Mouse (Mus musculus) WW6 (cell line): ENCODE measurements around the gene Cel.

Source experiments
- DNase-seq: peaks from one replicate; pipeline ENCODE4 v3.0.0-alpha.2; 2013; ENCODE audit warnings: low read depth, low spot score

Cel gene

DNA sequence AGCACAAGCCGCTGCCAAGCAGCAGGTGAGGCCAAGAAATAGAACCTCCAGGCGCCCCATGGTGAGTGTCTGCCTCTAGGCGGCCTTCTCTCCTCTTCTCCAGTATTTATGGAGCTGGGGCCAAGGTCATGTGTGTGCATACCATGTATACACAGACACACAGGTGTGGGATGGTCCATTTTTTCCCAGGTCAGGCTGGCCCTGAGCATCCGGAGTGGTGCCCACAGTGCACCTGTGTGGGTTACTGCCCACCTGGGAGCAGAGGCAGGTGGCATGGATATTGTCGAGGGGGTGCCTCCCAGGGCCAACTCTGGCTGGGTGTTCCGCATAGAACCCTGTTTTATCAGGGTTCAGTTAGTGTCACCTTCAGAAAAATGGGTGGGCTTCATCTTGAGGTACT lies at the start of gene Cel:
TSS of gene Cel (minus strand) at position 101 of the 400 bp plus-strand sequence.
- no peak for DNase-seq

DNA sequence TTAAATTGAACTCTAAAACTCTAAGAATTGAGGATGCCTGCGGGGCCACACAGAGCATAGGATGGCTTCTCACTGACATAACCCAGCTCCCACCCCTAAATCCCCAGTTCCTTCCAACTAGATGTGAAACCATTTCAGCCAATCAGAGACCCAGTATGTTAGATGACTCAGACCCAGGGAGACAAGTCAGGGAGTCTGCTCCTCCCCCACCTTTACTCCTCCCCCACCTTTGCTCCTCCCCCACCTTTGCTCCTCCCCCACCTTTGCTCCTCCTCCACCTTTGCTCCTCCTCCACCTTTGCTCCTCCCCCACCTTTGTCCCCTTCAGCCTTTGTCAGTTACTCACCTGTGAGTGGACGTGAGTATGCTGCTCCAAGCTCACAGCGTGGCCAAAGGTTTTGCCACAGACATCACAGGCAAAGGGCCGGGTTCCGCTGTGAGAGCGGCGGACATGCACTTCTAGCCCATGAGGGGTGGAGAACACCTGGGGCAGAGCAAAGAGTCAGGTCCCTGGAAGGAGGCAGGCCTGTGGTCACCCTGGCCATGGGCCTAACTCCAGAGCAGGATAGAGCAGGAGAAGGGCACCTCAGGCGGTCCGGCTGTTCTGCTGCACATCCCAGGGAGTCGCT lies 49.3 kb upstream of the Cel start:
- DNase-seq, result peak; percentile 59

DNA sequence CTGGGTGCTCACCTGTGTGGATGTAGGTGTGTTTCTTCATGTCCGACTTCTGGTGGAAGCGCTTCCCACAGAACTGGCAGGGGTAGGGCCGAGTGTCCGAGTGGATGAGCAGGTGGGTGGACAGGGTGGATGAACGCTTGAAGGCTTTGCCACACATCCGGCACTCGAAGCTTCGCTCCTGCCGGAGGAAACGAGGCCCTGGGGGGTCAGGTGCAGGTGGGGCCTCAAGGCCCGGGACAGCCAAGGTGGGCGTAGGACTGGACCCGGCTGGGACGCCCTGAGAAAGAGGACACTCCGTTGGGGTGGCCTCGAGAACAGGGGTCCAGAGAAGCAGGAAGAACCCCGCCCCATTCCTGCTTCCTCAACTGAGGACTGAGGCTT lies 48.2 kb upstream of the Cel start:
- no peak for DNase-seq

DNA sequence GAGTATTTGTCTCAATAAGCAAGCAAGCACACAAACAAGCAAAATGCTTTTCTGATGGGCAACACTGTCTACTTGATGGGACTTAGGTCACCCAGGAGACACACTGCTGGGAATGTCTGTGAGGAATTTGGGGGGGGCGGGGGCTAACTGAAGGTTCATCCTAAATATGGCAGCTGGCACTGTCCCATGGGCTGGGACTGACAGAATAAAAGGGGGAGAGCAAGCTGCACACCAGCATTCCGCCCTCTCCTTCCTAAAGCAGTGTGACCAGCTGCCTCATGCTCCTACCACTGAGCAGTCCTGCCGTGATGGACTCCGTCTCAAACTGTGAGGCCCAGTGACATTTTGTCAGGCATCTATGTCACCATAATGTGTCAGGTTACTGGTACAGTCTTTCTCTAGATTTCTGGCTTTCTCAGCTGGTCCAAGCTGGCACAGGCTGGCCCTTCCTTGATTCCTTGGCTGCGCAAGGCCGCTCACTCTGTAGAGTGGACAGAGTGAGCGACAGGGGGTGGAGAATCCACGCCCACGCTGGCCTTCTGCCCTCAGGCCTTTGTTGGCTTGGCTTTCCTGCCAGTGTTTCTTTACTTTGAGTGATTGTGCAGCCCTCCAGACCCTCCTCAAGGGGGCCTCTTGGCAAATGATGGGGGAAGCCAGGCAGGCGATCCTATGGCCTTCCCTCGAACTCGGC lies 47.7 kb upstream of the Cel start:
- DNase-seq, result no peak

DNA sequence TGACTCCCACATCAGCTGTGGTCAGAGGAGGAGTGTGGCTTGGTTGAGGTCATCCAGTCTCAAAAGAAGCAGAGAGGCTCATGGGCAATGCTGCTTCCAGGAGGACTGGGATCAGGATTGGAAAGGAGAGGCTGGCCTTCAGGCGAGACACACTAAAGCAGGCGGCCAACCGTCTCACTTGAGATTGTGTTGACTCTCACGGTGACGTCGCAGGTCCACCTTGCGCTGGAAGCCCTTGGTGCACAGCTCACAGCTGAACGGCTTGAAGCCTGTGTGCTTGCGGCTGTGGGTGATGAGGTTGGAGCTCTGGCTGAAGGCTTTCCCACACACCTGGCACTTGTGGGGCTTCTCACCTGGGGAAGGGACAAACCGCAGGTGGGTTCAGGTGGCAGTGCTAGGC lies 46.6 kb upstream of the Cel start:
- DNase-seq, result no peak

DNA sequence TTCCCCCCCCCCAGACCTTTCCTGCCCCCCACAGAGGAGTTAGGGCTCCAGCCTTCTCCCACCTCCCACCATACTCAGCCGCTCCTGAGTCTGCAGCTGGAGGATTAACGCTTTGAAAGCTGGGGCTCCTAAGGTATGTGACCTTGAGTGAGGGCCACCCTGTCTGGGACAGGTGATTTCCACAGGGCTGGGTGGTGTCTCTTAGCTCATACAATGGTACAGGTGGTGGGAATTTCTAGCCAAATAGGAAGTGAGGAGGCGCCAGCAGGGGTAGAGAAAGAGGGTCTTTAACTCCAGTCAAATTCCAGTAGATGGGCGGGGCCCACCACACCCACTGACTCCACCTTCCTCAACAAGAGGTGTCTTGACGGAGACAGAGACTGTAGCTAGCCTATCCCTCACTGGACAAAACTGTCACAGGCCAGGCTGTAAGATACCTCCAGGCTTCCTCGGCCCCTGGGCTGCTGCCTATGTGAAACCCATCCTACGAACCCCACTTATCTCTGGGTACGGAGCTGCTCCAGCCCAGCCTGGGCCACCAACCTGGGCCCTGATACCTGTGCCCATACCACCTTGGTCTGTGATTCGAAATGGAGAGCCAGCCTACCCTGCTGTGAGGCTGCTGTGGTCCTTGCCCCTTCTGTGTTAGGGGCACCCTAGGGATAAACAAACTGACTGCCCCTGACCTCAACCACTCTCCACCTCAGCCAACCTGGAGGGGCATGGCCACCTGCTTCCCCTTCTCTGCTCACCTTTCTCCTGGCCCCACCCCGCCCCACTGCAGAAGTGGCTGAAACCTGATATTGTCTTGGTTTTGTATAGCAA lies 44.4 kb upstream of the Cel start:
- peak; percentile 63 for DNase-seq

DNA sequence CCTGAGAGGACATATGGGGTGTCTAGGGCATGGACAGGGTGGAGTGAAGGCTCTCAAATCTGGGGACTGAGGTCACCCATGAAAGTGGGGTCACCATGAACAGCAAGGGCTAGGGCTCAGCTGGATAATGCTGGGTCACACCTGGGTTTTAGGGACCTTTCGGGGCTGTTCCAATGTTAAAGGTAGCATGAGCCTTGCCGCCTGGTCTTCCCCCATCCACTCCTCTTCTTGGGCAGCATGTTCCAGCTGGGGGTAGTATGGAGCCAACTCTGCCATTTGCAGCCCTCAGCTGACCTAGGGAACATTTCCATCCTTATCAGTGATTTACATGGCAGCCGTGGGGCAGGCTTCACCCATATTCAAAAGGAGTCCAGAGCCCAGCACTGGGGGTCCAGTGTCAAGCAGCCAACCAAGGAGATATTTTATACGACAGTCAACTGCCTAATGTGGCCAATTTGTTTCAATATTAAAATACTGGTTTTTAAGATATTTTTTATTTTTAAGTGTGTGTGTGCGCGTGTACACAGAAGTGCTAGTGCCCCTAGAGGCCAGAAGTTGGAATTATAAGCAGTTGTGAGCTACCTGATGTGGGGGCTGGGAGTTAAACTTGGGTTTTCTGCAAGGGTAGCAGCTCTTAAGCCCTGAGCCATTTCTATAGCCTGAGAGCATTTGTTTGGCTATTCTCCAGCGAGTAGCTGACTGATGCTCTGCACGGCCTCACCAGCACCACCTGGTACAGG lies 43.6 kb upstream of the Cel start:
- DNase-seq, result no peak

DNA sequence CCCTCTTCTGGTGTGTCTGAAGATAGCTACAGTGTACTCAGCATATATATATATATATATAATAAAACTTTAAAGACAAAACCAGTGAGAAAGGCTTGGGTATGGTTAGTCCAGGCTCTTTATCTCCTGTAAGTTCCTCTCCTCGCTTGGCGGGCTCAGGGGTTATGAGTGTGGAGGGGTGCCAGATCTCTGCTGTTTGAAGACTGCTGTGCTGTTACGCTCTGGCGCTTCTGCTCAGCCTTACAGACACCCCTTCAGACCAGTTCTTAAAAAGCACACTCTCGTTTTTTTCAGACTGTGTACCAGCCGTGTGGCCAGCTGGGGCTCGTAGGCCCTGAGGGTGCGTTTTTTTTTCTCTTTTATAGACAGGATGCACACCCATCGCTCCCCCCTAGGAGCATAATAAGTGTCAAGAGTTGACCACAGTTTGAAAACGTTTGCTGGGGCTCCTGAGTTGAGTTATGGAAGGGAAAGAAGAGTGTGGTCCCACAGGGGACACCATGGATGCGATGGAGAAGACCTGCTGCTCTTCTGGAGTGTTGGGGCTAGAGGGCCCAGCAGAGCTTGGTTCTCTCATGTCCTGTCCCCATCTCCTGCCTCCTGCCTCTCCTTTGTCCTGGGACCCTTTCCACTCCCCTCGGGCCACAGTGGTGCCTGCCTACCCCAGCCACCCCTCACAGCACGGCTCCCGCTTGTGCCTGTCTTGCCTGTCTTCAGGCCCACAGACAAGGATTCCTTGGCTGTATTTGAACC lies 42.8 kb upstream of the Cel start:
- no peak for DNase-seq

DNA sequence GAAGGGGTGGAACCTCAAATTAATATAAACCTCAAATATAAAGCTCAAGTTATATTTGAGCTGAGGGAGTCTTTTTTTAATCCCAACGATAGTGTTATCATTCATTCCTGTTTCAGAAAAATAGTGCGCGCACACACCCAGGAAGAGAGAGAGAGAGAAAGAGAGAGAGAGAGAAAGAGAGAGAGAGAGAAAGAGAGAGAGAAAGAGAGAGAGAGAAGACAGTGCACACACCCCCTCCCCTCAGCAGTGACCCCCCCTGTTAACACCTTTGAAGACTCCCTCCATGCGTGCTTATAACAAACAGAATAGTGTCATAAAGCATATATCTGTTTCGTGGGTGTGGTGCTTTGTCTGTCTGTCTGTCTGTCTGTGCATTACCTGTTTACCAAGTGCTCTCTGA lies 40.3 kb upstream of the Cel start:
- DNase-seq, result no peak

DNA sequence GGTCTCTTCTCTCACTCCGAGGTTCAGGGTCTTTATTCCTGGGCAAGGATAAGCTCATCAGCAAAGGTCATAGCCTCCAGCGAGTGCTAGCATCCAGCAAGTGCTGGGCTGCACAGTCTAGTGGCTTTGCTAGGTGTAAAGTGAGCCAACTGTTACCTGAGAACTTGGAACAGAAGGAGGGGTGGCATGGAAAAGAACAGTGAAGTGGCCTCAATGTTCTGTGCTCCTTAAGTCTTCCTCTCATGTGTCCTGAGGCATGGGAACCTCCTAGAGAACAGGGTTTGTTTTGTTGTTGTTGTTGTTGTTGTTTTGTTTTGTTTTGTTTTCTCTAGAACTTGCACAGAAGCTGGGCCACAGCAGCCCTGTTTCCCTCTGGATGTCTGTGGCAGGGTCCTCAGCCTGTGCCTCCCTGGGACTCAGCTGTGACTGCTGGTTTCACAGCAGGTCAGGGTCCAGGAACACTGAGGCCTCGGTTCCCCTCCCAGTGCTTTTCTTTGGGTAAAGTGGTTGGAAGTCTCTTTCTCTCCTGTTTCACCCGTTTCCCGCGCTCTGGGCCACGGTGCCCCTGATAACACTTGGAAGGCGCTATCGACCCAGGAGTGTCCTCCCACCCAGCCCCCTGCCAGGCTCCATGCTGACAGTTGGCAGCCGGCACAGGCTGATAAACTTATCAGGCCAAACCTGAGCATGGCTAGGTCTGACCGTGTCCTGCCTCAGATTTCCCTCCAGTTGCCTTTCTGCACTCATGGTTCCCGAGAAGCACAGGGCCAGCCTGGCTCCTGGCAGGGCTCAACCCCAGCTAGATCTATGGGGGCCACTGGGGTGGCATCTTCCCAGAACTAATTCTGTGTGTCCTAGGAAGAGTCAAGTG lies 38.8 kb upstream of the Cel start:
- no peak for DNase-seq

DNA sequence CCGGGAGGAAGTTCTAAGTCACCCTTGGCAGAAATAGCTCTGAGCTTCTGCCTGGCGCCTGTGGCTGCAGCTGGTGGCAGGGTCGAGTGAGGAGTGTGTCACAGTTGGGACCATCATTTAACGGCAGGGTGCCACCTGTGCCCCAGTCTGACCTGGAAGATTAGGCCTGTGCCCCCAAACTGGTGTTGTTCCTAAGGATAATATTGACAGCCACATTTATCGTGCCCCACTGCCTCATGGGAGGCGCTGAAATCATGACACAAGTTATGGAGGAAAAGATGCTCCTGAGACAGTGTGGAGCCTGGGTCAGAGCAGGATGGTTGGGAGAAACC lies 36.3 kb upstream of the Cel start:
- no peak for DNase-seq

DNA sequence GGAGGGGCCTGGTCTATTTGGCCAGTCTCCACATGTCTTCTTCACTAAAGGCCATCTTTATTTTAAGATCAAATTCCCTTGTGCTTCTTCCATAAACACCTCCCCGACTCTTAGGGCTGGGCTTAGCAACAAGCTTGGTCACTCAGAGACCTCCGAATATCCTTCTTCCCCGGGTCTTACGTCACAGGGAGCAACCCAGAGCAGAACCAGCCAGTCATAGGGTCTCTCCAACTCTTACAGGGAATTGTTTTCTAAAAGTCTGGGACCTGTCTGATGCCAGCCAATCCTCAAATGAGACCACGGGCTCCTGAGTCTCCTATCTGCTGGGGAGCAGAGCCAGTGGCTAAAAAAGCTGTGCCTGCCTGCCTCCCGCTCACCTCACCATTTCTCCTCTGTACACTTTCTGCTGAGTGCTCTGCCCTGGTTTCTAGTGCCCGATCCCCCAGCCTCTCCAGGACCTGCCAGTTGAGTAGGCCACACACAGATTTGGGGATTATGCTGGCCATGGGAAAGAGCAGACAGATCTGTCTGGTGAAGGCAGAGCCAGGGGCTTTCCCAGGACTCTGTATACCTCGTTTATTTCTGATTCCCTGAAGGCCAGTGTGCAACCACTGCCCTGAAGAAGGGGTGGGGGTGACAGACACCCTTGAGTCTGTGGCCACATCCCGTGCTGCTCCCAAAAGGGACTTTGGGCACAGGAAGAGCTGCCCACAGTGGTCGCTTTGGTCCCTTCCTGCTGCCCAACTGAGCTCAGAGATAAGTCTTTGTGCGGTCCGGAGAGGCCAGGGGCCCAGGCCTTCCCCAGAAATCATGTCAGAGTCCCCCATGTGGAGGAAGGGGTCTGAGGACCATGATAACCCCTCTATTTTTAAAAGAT lies 35.7 kb upstream of the Cel start:
- no peak for DNase-seq

DNA sequence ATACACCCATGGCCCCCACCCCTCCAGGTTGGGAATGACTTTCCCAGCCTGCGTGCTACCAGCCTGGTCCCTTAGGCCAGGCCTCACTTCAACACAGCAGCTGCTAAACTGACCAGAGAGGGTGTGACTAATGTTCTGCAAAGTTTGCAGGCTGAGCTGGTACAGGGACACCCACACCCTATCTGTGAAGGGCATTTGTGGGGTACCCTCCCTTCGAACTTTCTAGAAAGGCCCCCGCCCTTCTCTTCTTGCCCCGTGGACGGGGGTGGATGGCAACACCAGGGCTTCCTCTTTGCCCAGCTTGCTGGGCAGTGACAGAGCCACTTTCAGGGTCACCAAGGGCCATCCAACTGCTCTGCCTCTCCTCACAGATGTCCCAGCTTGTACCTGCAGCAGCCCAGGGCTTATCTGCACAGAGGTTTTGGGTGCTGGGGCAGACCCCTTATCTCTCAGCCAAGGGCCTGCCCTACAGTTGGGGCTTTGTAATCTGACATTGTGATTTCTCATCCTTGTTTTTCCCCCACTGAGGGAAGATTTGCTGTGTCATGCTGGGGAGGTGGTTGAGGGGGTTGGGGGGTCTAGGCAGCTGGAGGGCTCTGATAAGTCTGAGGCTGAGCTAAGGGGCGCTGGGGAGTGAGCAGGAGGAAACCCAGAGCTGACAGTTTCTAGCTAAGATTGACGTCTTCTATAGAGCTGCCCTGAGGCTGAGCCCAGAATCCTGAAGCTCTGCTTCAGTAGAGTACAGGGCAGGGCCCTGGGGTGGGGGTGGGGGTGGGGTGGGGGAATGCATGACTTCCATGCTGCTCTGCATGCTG lies 34.7 kb upstream of the Cel start:
- no peak for DNase-seq

DNA sequence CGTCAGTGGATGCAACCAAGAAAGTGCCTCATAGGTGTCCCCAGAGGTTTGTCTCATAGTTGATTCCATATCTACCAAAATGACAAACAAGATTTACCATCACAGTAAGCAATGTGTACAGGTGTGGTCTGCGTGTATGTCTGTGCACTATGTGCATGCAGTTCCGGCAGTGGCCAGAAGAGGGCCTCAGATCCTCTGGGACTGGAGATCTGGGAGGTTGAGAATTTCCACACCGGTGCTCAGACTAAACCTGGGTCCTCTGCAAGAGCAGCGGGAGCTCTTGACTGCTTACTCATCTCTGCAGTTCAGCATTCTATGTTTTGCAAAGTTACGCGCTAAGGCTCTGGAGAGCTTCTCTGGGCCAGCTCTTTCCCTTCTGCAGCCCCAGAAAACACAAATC lies 33.8 kb upstream of the Cel start:
- peak; percentile 42 for DNase-seq

DNA sequence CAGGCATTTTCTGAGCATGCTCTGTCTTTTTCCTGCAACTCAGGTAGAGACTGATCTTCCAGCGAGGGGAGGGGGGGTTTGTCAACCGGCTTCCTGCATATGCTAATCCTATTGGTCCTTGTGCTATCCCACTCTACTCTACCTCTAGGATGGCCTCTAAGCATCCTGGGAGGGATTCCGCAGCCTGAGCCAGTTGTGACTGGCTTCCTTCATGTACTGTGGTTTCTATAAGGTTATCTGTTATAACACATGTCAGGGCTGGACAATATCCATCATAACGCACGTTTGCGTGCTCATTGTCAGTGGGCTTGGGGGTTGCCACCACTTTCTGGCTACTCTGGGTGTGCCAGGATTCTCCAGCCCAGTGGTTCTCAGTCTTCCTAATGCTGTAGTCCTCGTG lies 32.8 kb upstream of the Cel start:
- DNase-seq, result no peak

DNA sequence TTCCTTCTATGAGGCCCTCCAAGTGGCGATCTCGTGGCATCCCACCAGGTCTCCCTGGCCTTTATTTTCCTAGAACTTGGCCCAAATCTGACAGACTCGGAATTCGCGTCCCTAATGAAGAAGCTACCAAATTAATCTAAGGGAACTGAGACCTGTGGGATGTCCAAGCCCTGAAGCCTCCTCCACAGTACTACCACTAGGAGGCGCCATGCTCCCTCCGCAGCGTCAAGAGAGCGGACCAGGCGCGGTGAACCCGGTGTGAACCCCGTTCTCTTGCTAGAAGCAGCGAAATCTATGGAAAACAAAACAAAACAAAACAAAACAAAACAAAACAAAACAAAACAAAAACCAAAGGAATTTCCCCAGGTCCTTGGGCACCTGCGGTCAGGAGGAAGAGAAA lies 29.6 kb upstream of the Cel start:
- peak; percentile 58 for DNase-seq

DNA sequence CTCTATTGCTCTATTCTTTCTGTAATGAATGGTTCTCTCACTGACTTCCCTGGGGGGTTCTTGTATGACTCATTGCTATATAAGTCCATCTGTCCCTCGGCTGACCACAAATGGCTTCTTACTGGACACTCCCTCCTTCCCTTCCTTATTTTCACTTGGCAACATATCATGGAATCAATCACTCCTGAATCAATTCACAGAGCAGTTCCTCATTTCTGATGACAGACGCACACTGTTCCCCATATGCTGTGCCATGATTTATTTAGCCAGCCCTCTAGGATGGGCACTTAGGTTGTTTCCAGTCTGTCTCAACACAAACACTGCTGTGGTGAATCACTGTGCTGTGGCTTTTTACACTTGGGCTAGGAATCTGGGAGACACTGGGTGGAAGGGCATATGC lies 28.3 kb upstream of the Cel start:
- no peak for DNase-seq

DNA sequence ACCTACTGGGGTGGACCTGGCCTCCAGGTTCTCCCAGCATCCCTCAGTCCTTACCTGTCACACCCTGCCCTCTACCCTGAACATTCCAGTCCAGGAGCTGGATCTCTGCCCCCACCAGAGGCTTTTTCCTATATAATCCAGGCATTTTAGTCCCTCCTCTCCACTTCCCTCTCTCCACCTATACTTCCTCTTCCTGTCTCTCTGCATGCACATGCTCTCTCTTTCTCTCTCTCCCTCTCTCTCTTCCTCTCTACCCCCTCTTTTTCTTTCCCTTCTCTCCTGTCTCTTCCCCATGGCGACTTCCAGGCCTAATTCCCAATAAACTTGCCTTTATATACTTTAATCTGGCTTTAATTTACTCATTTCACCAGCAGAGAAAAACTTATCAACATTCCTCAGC lies 25.4 kb upstream of the Cel start:
- no peak for DNase-seq

DNA sequence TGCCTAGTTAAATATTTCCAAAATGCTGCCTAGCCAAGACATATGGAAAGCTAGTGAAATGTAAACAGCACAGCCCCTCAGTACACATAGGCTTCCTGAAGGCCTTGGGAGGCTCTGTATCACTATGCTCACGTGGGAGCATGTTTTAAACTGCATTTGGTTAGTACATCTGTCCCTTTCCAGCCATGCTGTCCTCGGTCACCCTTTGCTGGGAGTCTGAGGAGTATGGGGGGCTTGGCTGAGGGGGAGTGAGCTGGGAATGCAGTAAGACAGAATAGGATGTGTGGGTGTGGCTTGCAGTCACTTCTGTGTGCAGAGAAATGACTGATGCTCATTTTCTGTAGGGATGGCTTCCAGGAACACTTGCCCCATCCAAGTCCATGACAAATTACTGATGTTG lies 22.5 kb upstream of the Cel start:
- DNase-seq, result no peak
